Mouse (Mus musculus): ENCODE data around the gene Gm7970. TPM values are rescaled to one million over a fixed set of nuclear protein-coding genes. Genes with fewer than 3 reads are reported as not detected.
"Not testable (repeated sequence)": the region's sequence is repeated elsewhere in the genome, so short reads cannot be mapped to it uniquely, and the experiment has no call there.

Gm7970 gene
- not detected in 2 replicates for polyA plus RNA-seq (2012; ENCODE audit: insufficient read depth, low replicate concordance)

DNA sequence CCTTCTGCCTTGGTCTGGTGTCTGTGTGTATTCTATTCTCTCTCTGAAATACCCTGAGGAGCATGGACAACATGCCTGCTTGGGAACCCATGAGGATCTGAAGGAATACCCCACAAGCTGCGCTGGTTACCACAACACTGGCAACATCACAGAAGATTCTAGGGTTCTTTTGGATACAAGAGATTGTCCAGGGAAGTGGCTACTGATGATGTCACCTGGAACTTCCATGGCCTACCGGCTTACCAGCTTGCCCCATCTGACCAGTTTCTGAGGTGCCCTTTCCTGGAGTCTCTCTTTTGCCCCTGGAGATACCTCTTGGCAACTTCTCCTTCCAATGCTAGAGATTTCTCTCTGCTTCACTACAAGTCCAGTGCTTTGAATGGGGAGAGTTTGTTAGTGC lies at the start of gene Gm7970:
Gene Gm7970 (minus strand): TSS at position 101 of the 400 bp plus-strand sequence.
- H3K36me3 ChIP-seq (replicated peaks; ENCODE audit: low read length); H3K9me3 ChIP-seq; H3K27me3 ChIP-seq (replicated peaks); H3K4me1 ChIP-seq; H3K4me3 ChIP-seq (replicated peaks): not testable (repeated sequence)

DNA sequence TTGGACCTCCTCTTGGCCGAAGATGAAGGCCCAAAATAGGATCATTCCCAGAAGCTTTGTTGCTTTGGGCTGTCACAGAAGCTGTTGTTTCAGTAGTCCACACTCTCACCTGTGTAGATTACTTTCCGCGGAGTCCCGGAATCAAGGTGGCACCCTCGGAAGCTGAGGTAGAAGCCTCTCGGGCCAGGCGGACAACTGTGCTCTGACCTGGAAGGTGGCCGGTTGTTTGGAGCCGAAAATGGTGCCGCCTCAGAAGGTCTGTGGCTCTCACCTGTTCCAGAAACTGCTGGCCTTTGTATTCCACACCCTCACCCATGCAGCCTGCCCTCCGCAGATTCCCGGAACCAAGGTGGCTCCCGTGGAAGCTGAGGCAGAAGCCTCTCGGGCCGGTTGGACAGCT lies 45.6 kb upstream of the Gm7970 start:
- not testable (repeated sequence) for H3K27me3 ChIP-seq (replicated peaks); H3K4me3 ChIP-seq (replicated peaks); H3K9me3 ChIP-seq; H3K36me3 ChIP-seq (replicated peaks; ENCODE audit: low read length); H3K4me1 ChIP-seq

DNA sequence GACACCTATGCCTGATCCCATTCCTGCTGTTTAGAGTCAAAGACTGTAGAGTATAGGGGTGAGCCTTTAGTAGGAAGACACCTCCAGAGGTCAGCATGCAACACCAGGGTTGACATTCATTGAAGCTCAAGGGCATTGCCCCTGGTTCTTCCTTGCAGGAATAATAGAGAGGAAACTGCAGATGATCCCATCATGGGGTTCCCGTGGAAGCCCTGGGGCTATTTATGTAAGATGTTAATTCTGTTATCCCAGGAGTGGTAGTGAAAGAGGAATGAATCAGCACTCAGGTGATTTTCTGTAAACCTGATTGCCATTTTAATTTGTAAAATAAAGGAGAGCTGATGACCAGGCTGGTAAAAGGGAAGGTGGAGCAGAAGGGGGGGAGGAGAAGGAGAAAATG lies 31.0 kb upstream of the Gm7970 start:
- H3K4me1 ChIP-seq; H3K36me3 ChIP-seq (replicated peaks; ENCODE audit: low read length); H3K4me3 ChIP-seq (replicated peaks); H3K27me3 ChIP-seq (replicated peaks); H3K9me3 ChIP-seq: not testable (repeated sequence)

DNA sequence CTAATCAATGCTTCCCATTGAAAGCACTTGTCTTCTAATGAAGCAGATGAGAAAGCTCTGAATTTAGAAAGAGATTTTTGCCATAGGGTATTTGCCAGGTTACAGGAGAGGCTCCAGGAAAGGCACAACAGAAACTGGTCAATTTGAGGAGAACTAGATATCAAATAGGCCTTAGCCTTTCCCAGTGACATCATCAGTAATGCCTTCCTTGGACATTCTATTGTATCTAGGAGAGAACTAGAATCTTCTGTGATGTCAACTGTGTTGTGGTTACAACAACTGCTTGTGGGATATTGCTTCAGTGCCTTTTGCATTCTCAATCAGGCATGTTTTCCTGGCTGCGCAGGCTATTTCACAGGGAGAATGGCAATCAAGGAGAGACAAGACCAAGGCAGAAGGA lies 17.5 kb upstream of the Gm7970 start, which contains the start of gene 1700049E17Rik2:
Gene 1700049E17Rik2 (plus strand): TSS at position 301 of the 400 bp plus-strand sequence.
- not testable (repeated sequence) for H3K27me3 ChIP-seq (replicated peaks); H3K4me1 ChIP-seq; H3K36me3 ChIP-seq (replicated peaks; ENCODE audit: low read length); H3K9me3 ChIP-seq; H3K4me3 ChIP-seq (replicated peaks)

DNA sequence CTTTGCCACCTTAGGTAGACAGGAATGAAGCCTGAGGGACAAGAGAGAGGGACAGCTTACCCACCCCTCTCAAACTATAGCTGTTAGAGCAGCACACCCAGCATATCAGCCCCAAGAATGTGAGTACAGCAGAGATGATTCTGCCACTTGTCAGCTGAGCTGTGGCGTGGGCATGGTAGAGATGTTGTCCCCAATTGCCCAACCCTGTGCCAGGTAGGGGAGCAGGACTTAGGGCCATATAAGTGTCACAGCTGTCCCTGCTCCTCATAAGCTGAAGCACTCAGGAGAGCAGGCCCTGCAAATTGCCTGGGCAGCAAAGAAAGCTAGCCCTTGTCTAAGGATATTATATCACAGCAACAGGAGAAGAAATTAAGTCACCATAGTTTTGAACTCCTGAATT lies 30.7 kb downstream of the Gm7970 start:
- not testable (repeated sequence) for H3K4me1 ChIP-seq; H3K4me3 ChIP-seq (replicated peaks); H3K27me3 ChIP-seq (replicated peaks); H3K36me3 ChIP-seq (replicated peaks; ENCODE audit: low read length); H3K9me3 ChIP-seq

DNA sequence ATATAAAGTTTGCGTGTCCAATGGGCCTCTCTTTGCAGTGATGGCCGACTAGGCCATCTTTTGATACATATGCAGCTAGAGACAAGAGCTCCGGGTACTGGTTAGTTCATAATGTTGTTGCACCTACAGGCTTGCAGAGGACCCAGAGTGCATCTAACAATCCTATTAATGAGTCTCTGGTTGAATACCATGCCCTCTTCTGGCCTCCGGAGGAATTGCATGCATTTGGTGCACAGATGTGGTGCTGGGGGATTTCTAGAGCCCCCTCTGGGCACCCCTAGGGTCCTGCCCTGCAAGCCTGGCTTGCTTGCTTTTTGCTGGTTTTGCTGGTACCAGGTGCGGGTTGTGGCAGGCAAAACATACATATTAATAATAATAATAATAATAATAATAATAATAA lies 34.7 kb downstream of the Gm7970 start:
- not testable (repeated sequence) for H3K4me3 ChIP-seq (replicated peaks); H3K36me3 ChIP-seq (replicated peaks; ENCODE audit: low read length); H3K4me1 ChIP-seq; H3K9me3 ChIP-seq; H3K27me3 ChIP-seq (replicated peaks)

Other genes with a start within 250 kb of the Gm7970 start
- gene Gm5798, start 207.0 kb downstream of the Gm7970 start, polyA plus RNA-seq (2012; ENCODE audit: insufficient read depth, low replicate concordance): not detected in 2 replicates
- gene Gm7945, start 169.2 kb downstream of the Gm7970 start, polyA plus RNA-seq (2012; ENCODE audit: insufficient read depth, low replicate concordance): not detected in 2 replicates
- not detected in 2 replicates for gene Gm6482, start 147.3 kb downstream of the Gm7970 start, polyA plus RNA-seq (2012; ENCODE audit: insufficient read depth, low replicate concordance)
- not detected in 2 replicates for gene Gm7954, start 102.1 kb downstream of the Gm7970 start, polyA plus RNA-seq (2012; ENCODE audit: insufficient read depth, low replicate concordance)
- gene Gm3486, start 66.1 kb downstream of the Gm7970 start, polyA plus RNA-seq (2012; ENCODE audit: insufficient read depth, low replicate concordance): not detected in 2 replicates
- not detected in 2 replicates for gene 1700049E17Rik2, start 17.6 kb upstream of the Gm7970 start, polyA plus RNA-seq (2012; ENCODE audit: insufficient read depth, low replicate concordance)
- not detected in 2 replicates for gene Gm3072, start 69.0 kb upstream of the Gm7970 start, polyA plus RNA-seq (2012; ENCODE audit: insufficient read depth, low replicate concordance)
- gene Gm3676, start 90.9 kb upstream of the Gm7970 start, polyA plus RNA-seq (2012; ENCODE audit: insufficient read depth, low replicate concordance): not detected in 2 replicates
- gene Gm8068, start 146.3 kb upstream of the Gm7970 start, polyA plus RNA-seq (2012; ENCODE audit: insufficient read depth, low replicate concordance): not detected in 2 replicates
- gene Gm7929, start 195.0 kb upstream of the Gm7970 start, polyA plus RNA-seq (2012; ENCODE audit: insufficient read depth, low replicate concordance): not detected in 2 replicates
- not detected in 2 replicates for gene Gm47189, start 216.9 kb upstream of the Gm7970 start, polyA plus RNA-seq (2012; ENCODE audit: insufficient read depth, low replicate concordance)